Mouse (Mus musculus) T-helper 2 cell (primary cell): ENCODE data around the gene Stk40.
"Not testable (repeated sequence)": the region's sequence is repeated elsewhere in the genome, so short reads cannot be mapped to it uniquely, and the experiment has no call there.

ENCODE experiments used
- in situ Hi-C: fragments of 300-600 bp; cut with MboI, MseI; formaldehyde crosslinking; loops from one replicate; pipeline ENCODE4 v1.15.1; 2025; ENCODE audit warnings: high pct_unique_total_duplicates

The Stk40 gene

GRCm38 (mm10) chr4:126103590-126104068 is at the start of gene Stk40:
Gene Stk40, plus strand, starts transcription at chr4:126103957.
- in situ Hi-C loops: no loop called here

- in situ Hi-C loops: loop anchor here (5.0 kb wide), 1 partner anchor 35 kb away; no protein-coding TSS in a partner anchor
Observed at GRCm38 (mm10) chr4:126057207-126058133, 46.3 kb upstream of the Stk40 start.

- in situ Hi-C loops: loop anchor here (5.0 kb wide), 1 partner anchor 34 kb away; no protein-coding TSS in a partner anchor
Observed at GRCm38 (mm10) chr4:126058134-126058996, 45.4 kb upstream of the Stk40 start, which contains the start of gene Oscp1. Gene Oscp1, plus strand, starts transcription at chr4:126058565.

GRCm38 (mm10) chr4:126058997-126059362 is 44.8 kb upstream of the Stk40 start:
- in situ Hi-C loops: loop anchor here (5.0 kb wide), 1 partner anchor 33 kb away; no protein-coding TSS in a partner anchor

GRCm38 (mm10) chr4:126062856-126063255 is 40.9 kb upstream of the Stk40 start:
- in situ Hi-C loops: no loop called here

- in situ Hi-C loops: no loop called here
Observed at GRCm38 (mm10) chr4:126065241-126065640, 38.5 kb upstream of the Stk40 start.

GRCm38 (mm10) chr4:126067401-126068077 is 36.2 kb upstream of the Stk40 start:
- in situ Hi-C loops: no loop called here

- in situ Hi-C loops: no loop called here
Observed at GRCm38 (mm10) chr4:126068842-126069241, 34.9 kb upstream of the Stk40 start.

GRCm38 (mm10) chr4:126077833-126078232 is 25.9 kb upstream of the Stk40 start:
- in situ Hi-C loops: no loop called here

- in situ Hi-C loops: no loop called here
Observed at GRCm38 (mm10) chr4:126079266-126079665, 24.5 kb upstream of the Stk40 start.

GRCm38 (mm10) chr4:126081601-126082000 is 22.2 kb upstream of the Stk40 start:
- in situ Hi-C loops: loop anchor here (5.0 kb wide), 1 partner anchor 36 kb away; no protein-coding TSS in a partner anchor

GRCm38 (mm10) chr4:126083021-126083420 is 20.7 kb upstream of the Stk40 start:
- in situ Hi-C loops: loop anchor here (5.0 kb wide), 1 partner anchor 34 kb away; no protein-coding TSS in a partner anchor

- in situ Hi-C loops: loop anchor here (5.0 kb wide), 1 partner anchor 33 kb away; no protein-coding TSS in a partner anchor
Observed at GRCm38 (mm10) chr4:126084382-126084781, 19.4 kb upstream of the Stk40 start.

- in situ Hi-C loops: loop anchor here (5.0 kb wide), 1 partner anchor 66 kb away; no protein-coding TSS in a partner anchor
Observed at GRCm38 (mm10) chr4:126085996-126086576, 17.7 kb upstream of the Stk40 start.

GRCm38 (mm10) chr4:126090101-126090847 is 13.5 kb upstream of the Stk40 start:
- in situ Hi-C loops: loop anchor here (5.0 kb wide), 1 partner anchor 33 kb away; the partner anchor contains the start of gene Oscp1

GRCm38 (mm10) chr4:126090848-126091124 is 13.0 kb upstream of the Stk40 start:
- in situ Hi-C loops: loop anchor here (5.0 kb wide), 1 partner anchor 33 kb away; the partner anchor contains the start of gene Oscp1

GRCm38 (mm10) chr4:126091873-126092272 is 11.9 kb upstream of the Stk40 start:
- in situ Hi-C loops: loop anchor here (5.0 kb wide), 1 partner anchor 35 kb away; the partner anchor contains the start of gene Oscp1

GRCm38 (mm10) chr4:126095622-126096430 is 7.9 kb upstream of the Stk40 start:
- in situ Hi-C loops: not testable (repeated sequence)
